Mouse (Mus musculus): ENCODE measurements around the gene Irgc1. TPM values are rescaled to one million over a fixed set of nuclear protein-coding genes. Genes with fewer than 3 reads are reported as not detected.

The Irgc1 gene
- polyA plus RNA-seq, 1 experiment from 2014 or later = not detected

DNA sequence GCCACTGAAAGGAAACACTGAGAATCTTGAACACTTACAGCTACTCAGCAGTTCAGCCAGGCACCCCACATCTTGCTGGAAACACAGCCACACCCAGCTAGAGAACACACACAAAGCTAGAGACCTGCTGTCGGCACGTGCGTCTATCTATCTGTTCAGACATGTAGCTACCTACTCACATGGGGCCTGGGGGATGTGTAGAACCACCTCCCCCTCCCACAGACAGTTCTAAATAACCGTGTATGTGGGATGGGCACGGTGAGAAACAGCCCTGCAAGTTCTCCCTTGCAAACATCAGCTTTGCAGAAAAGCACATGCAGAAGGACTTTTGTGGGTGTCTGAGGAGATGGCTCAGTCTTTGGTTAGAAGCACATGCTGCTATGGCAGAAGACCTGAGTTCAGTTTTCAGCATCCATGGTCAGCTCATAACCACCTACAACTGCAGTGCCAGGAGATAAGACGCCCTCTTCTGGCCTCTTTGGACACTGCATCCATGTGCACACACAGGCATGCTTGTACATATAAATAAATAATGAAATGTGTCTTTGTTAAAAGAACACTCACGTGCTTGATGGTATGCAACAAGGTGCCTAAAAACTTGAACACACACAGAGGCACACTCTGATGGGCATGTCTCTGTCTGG is 5.3 kb downstream of the Irgc1 start:
- Histone ChIP-seq H3K9me3 (no peaks in the 10 kb centered on the region), H3K36me3 (no peaks in the 10 kb centered on the region), H3K9ac (no peak overlapping the region), H3K4me1 (no peaks in the 10 kb centered on the region), H3K27ac (no peak overlapping the region), H3K27me3 (no peaks in the 10 kb centered on the region), H3K4me3 (no peak overlapping the region), H3K4me2 (no peak overlapping the region)
- 70% methylated on average over 7 of the region's 7 CpGs for WGBS
- no peak for ATAC-seq (ENCODE audit: borderline replicate concordance, extremely low read depth, low FRiP score, low TSS enrichment)

DNA sequence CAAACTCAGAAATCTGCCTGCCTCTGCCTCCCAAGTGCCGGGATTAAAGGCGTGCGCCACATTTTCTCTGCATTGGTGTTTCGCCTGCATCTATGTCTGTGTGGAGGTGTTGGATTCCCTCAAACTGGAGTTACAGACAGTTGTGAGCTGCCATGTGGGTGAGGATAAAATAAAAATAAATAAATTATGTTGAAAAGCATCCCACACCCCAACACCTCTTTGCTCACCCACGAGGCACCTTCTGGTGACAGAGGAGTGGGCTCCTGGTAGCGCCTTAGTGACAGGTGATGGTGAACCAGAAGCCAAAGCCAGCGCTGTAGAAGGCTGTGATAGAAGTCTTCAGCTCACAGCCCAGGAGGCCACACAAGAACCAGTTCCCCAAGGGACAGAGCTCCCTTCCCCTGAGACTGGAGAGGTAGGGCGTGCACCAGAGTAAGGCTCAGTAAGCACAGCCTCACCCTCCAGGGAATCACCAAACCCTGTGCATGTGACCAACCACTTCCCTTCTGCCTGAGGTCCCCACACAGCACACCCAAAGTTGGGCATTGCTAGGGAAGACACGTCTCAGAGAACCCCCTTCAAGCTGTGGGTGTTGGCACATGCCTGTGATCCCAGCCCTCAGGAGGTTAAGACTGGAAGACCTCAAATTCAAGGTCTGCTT is 6.7 kb downstream of the Irgc1 start:
- WGBS = 85% methylated on average over 9 of the region's 9 CpGs
- no peak for ATAC-seq (ENCODE audit: borderline replicate concordance, extremely low read depth, low FRiP score, low TSS enrichment)

DNA sequence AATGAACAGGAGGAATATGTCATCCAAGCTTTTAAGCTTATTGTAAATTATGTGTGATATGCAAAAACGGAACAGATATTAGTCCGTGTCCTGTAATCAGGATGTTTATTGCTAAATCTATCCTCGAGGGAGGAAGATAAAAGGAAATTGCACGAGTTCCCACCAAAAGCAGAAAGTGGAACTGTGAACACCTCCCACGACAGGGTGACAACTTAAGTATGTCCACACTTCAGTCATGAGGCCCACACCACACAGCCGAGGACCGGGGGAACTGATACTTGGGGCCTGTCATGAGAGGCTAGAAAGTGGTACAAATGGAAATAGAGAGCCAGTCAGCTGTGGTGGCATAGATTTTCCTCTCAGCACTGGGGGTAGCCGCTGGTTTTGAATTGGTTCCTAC is 9.8 kb downstream of the Irgc1 start:
- no peak for ATAC-seq (ENCODE audit: borderline replicate concordance, extremely low read depth, low FRiP score, low TSS enrichment)
- 39% methylated on average over 8 of the region's 8 CpGs for WGBS
- no peaks in the 10 kb centered on the region for H3K36me3 ChIP-seq

More for the DNA sequence above, 6.7 kb downstream of the Irgc1 start:
- no peak overlapping the region for H3K4me3 ChIP-seq
- no peaks in the 10 kb centered on the region for H3K9me3 ChIP-seq
- H3K27me3 ChIP-seq = no peaks in the 10 kb centered on the region
- no peaks in the 10 kb centered on the region for H3K4me1 ChIP-seq
- no peak overlapping the region for H3K27ac ChIP-seq
- no peak overlapping the region for H3K4me2 ChIP-seq
- no peaks in the 10 kb centered on the region for H3K36me3 ChIP-seq
- no peak overlapping the region for H3K9ac ChIP-seq

DNA sequence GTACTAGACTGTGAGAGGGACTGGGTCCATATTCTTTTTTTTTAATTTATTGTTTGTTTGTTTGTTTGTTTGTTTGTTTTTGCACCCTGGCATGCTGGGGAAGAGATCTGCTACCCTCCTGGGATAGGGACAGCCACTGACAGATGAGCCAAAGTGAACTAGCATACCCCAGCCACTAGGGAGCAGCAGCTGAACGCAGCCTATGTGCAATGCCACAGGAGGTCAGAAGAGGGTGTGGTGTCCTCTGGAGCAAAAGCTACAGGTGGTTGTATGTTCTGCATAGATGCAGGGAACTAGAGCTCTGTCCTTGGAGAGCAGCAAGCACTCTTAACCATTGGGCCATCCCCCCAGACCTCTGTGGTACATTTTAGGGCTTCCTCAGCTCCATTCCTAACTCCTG is 10.3 kb downstream of the Irgc1 start:
- H3K36me3 ChIP-seq = no peaks in the 10 kb centered on the region
- H3K27me3 ChIP-seq = no peaks in the 10 kb centered on the region
- ATAC-seq (ENCODE audit: borderline replicate concordance, extremely low read depth, low FRiP score, low TSS enrichment) = no peak
- WGBS = 0% methylated on average over 1 of the region's 1 CpGs
- H3K9ac ChIP-seq = no peak overlapping the region
- no peaks in the 10 kb centered on the region for H3K4me1 ChIP-seq
- H3K4me3 ChIP-seq = no peak overlapping the region
- H3K9me3 ChIP-seq = no peaks in the 10 kb centered on the region
- H3K27ac ChIP-seq = no peak overlapping the region
- H3K4me2 ChIP-seq = no peak overlapping the region

More for the DNA sequence above, 9.8 kb downstream of the Irgc1 start:
- Histone ChIP-seq H3K27ac (no peak overlapping the region), H3K4me1 (no peaks in the 10 kb centered on the region), H3K9me3 (no peaks in the 10 kb centered on the region), H3K9ac (no peak overlapping the region), H3K27me3 (no peaks in the 10 kb centered on the region), H3K4me2 (no peak overlapping the region), H3K4me3 (no peak overlapping the region)

DNA sequence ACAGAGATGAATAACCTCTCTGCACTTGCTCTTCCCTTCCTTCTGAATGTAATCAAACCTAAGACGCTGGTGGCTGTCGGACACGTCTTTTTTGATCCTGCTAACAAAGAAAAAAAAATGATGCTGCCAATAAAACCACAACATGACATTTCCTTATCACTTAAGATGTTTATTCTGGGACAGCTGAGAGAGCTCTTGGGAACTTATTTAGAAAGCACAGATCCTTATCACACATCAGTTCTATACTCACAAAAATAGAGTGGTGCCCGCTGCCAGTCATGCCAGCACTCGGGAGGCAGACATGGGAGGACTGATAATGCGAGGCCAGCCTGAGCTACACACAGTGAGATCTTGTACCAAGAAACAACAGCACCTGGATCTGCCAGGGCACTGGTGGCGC is 12.2 kb downstream of the Irgc1 start:
- H3K4me3 ChIP-seq = no peak overlapping the region
- 43% methylated on average over 7 of the region's 7 CpGs for WGBS
- ATAC-seq (ENCODE audit: borderline replicate concordance, extremely low read depth, low FRiP score, low TSS enrichment) = no peak
- no peak overlapping the region for H3K9ac ChIP-seq
- H3K27me3 ChIP-seq = no peaks in the 10 kb centered on the region
- H3K4me2 ChIP-seq = no peak overlapping the region
- H3K9me3 ChIP-seq = no peaks in the 10 kb centered on the region
- H3K4me1 ChIP-seq = no peaks in the 10 kb centered on the region
- H3K27ac ChIP-seq = no peak overlapping the region
- no peaks in the 10 kb centered on the region for H3K36me3 ChIP-seq

DNA sequence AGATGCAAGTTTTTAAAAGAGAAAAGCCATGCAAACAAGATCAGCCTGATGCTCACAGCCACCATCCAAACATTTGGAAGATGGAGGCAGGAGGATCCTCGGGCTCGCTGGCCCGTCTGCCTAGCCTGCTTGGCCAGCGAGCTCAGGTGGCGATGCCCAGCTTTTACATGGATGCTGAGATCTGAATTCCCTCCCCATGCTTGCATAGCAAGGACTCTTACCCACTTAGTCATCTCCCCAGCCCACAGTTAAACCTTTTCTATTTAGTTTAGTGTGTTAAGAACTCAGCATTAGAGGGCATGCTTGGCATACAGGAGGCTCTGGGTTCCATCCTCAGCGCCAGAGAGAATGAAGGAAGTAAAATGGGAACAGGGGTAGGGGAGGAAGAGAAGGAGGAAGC is 12.9 kb downstream of the Irgc1 start:
- WGBS = 79% methylated on average over 6 of the region's 6 CpGs

DNA sequence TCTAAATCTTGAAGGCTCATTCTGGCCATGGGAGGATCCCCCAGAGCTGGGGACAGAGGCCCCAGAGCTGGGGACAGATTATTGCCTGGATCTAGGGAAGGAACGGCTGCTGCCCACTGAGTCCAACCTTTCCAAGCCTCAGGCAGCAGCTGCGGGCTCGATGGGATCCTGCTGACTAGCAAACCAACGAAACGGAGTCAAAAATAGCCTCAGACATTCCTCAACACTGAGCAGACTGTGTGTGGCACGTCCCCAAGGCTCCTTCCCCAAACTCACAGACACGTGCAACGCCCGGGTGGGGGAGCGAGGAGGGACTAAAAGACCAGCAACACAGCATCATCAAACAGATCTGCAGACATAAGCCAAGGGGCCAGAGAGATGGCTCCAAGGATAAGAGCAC is 14.1 kb downstream of the Irgc1 start:
- 50% methylated on average over 10 of the region's 10 CpGs for WGBS
- H3K27me3 ChIP-seq = peaks cover 10% of the 10 kb centered on the region
- ATAC-seq (ENCODE audit: borderline replicate concordance, extremely low read depth, low FRiP score, low TSS enrichment) = no peak

More for the DNA sequence above, 12.9 kb downstream of the Irgc1 start:
- no peak overlapping the region for H3K4me3 ChIP-seq
- H3K4me1 ChIP-seq = no peaks in the 10 kb centered on the region
- H3K27ac ChIP-seq = no peak overlapping the region
- no peaks in the 10 kb centered on the region for H3K36me3 ChIP-seq
- H3K4me2 ChIP-seq = no peak overlapping the region
- H3K9me3 ChIP-seq = no peaks in the 10 kb centered on the region
- H3K27me3 ChIP-seq = no peaks in the 10 kb centered on the region
- H3K9ac ChIP-seq = no peak overlapping the region
- no peak for ATAC-seq (ENCODE audit: borderline replicate concordance, extremely low read depth, low FRiP score, low TSS enrichment)

DNA sequence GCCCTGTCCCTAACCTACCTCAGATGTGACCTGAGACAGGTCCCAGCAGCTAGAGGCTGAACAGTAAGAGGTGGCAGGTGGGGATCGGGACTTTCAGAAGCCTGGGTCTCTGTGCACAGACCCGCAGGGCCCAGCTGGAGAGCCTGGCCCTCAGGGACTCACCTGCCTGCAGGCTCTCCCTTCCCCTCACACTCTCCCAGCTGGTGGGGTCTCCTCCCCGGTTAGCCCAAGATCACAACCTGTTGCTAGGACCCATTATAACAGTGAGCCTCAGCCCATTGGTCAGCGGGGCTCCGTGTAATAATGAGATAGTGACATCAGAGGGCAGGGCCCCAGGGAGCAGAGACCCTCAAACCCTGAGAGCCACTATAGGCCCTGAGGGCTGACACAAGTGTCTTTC is 16.8 kb downstream of the Irgc1 start:
- no peaks in the 10 kb centered on the region for H3K9me3 ChIP-seq
- ATAC-seq (ENCODE audit: borderline replicate concordance, extremely low read depth, low FRiP score, low TSS enrichment) = no peak
- peaks cover 23% of the 10 kb centered on the region for H3K27me3 ChIP-seq
- WGBS = 71% methylated on average over 5 of the region's 5 CpGs
- no peak overlapping the region for H3K4me3 ChIP-seq
- H3K4me2 ChIP-seq = no peak overlapping the region
- no peak overlapping the region for H3K27ac ChIP-seq
- no peak overlapping the region for H3K9ac ChIP-seq
- H3K4me1 ChIP-seq = 0 out of 2 replicates have a peak, but pooled peaks cover 6% of the 10 kb centered on the region
- H3K36me3 ChIP-seq = no peaks in the 10 kb centered on the region

More for the DNA sequence above, 14.1 kb downstream of the Irgc1 start:
- Histone ChIP-seq H3K9me3 (no peaks in the 10 kb centered on the region), H3K4me1 (no peaks in the 10 kb centered on the region), H3K27ac (no peak overlapping the region), H3K4me3 (no peak overlapping the region), H3K36me3 (no peaks in the 10 kb centered on the region), H3K9ac (no peak overlapping the region), H3K4me2 (no peak overlapping the region)

DNA sequence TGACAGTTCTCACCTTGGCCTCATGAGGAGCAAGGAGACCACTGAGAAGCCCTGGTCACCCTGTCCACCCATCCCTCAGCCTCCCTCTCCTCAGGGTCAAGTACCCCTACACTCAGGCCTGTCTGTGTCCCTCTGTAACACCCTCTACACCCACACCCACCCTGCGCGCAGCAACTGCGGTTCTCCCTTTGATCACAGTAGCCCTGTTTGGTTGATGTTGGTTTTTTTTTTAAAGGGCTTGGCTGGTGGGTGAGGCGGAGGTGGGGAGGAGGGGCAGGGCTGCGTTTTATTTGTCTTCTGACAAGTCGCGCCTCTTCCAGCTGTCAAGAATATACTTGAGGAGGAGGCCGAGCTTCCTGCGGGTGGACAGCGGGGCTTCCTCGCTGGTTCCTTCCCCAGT is 20.4 kb downstream of the Irgc1 start:
- no peak for ATAC-seq (ENCODE audit: borderline replicate concordance, extremely low read depth, low FRiP score, low TSS enrichment)
- Histone ChIP-seq H3K36me3 (no peaks in the 10 kb centered on the region), H3K4me1 (peaks cover 10% of the 10 kb centered on the region; the same call in 1 of the 2 replicates), H3K4me2 (no peak overlapping the region), H3K9me3 (no peaks in the 10 kb centered on the region), H3K27me3 (peaks cover 23% of the 10 kb centered on the region), H3K4me3 (no peak overlapping the region), H3K27ac (no peak overlapping the region), H3K9ac (no peak overlapping the region)
- 20% methylated on average over 11 of the region's 11 CpGs for WGBS

DNA sequence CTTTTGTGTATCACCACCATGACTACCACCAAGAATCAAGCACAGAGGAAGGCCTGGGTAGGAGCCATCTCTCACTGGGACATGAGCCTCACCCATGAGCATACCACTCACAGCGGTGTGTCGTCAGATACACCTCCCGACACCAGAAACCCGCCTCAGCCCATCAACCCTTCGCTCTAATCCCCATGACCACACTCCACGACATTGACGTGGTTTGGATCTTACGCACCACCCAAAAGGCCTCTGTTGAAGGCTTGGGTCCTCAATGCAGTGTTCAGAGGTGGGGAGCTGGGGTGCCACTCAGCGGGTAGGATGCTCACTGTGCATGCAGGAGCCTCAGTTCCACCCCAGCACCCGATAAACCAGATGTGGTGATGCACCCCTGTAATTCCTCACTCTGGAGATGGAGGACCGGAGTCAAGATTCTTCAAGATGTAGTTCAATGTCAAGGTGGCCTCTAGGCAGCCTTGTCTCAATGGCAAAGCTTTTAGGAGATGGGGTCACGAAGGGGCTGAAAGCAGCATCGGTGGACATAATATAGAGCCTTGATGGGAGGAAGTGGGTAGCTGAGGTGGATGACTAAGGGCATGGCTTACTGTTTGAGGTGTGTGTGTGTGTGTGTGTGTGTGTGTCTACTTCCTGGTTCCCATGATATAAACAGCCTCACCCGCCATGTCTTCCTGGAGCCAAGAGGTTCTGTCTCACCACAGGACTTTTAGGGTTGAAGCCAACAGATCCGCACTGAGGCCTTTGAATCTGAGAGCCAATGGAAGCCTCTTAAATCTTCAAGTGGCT is 21.3 kb downstream of the Irgc1 start:
- Histone ChIP-seq H3K4me1 (peaks cover 10% of the 10 kb centered on the region; the same call in 1 of the 2 replicates), H3K4me3 (no peak overlapping the region), H3K9ac (no peak overlapping the region), H3K9me3 (no peaks in the 10 kb centered on the region), H3K4me2 (no peak overlapping the region), H3K27ac (no peak overlapping the region), H3K27me3 (peaks cover 23% of the 10 kb centered on the region), H3K36me3 (no peaks in the 10 kb centered on the region)
- no peak for ATAC-seq (ENCODE audit: borderline replicate concordance, extremely low read depth, low FRiP score, low TSS enrichment)
- 87% methylated on average over 15 of the region's 15 CpGs for WGBS

DNA sequence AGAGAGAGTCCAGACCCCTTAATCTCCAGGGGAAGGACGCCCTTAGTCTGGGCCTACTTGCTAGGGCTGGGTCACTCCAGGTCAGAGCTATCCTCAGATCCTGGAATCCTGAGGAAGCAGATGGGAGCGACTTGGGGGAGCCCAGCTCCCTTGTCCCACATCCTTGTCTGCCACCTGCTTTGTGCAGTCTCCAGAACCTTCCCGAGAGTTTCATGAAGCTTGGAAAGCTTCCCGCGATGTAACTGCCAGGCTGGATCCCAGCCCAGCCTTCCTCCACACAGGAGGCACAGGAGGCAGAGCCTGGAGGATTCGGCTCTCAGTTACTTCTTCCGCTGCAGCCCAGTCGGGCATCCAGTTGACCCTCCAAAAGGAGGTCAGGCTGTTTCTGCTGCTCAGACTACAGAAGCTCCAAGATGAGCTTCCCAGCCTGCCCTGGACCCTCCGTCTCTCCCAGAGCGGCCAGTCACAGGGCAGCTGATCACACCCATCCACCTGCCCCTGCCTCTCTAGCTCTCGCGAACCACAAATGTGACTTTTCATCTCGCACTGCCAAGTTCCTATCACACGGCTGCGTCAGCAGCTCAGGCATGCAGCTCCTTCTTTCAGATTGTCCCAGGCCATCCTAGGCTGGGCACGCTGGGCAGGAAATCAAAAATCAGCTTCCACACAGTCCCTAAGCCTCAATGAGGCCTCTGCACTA is 22.5 kb downstream of the Irgc1 start:
- ATAC-seq (ENCODE audit: borderline replicate concordance, extremely low read depth, low FRiP score, low TSS enrichment) = no peak
- H3K4me2 ChIP-seq = no peak overlapping the region
- no peak overlapping the region for H3K27ac ChIP-seq
- peaks cover 23% of the 10 kb centered on the region for H3K27me3 ChIP-seq
- peaks cover 10% of the 10 kb centered on the region; the same call in 1 of the 2 replicates for H3K4me1 ChIP-seq
- no peaks in the 10 kb centered on the region for H3K9me3 ChIP-seq
- no peak overlapping the region for H3K9ac ChIP-seq
- H3K36me3 ChIP-seq = no peaks in the 10 kb centered on the region
- no peak overlapping the region for H3K4me3 ChIP-seq
- 53% methylated on average over 16 of the region's 16 CpGs for WGBS
